Mouse (Mus musculus) ES-E14 (cell line): ENCODE results near the gene Tomm70a.

Experiments
- CHD2 ChIP-seq: IDR thresholded peaks from 2 replicates; pipeline ENCODE4 v1.6.1; 2014; ENCODE audit warnings: mild to moderate bottlenecking, low read depth, low read length, inconsistent platforms
- HCFC1 ChIP-seq: IDR thresholded peaks from 2 replicates; pipeline ENCODE4 v1.6.1; 2012; ENCODE audit warnings: low read length, inconsistent platforms, borderline replicate concordance; ENCODE audit not compliant: insufficient read depth

DNA sequence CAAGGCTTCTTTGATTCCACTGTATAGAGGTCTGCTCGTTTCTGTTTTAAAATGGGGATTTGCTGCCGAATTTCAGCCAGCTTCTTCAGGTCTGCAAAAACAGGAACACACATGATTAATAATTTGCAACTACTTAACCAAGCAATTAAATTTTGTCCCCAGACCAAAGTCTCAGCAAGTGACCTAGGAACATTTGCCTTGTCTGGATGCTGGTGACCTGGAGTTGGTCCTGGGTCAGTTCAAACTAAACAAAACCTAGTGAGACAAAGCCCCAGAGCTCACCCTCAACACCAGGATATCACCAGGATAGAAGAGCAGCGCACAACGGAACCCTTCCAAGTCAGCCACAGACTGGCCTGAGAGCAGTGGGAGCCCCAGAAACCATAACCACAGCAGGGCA is 35.6 kb downstream of the Tomm70a start:
- no peak for TF ChIP-seq HCFC1
- no peak for TF ChIP-seq CHD2
